Mouse (Mus musculus) c-Kit-positive CD71-negative TER-119-negative erythroid progenitor cells, embryonic 14.5 days (primary cell): ENCODE results near the gene Gpc5.
A peak's percentile ranks its signal among the peaks of the same experiment; 100 is the strongest.
"Not testable (repeated sequence)": the region's sequence is repeated elsewhere in the genome, so short reads cannot be mapped to it uniquely, and the experiment has no call there.

Experiments used
- DNase-seq: peaks from one replicate; pipeline ENCODE4 v3.0.0-alpha.2; 2013; ENCODE audit warnings: low read depth

Gpc5 gene

GRCm38 (mm10) chr14:115092081-115092480 is at the start of gene Gpc5:
Gpc5 (plus strand) TSS chr14:115092215.
- DNase-seq = peak; percentile 74

GRCm38 (mm10) chr14:115042660-115043059 is 49.4 kb upstream of the Gpc5 start:
- DNase-seq = no peak

GRCm38 (mm10) chr14:115044016-115044415 is 48.0 kb upstream of the Gpc5 start:
- DNase-seq = no peak

- no peak for DNase-seq
Measured at GRCm38 (mm10) chr14:115045712-115046111, 46.3 kb upstream of the Gpc5 start.

- no peak for DNase-seq
Measured at GRCm38 (mm10) chr14:115047316-115047715, 44.7 kb upstream of the Gpc5 start.

- no peak for DNase-seq
Measured at GRCm38 (mm10) chr14:115047990-115048862, 43.8 kb upstream of the Gpc5 start.

- DNase-seq = no peak
Measured at GRCm38 (mm10) chr14:115048863-115049566, 43.0 kb upstream of the Gpc5 start.

GRCm38 (mm10) chr14:115049831-115050230 is 42.2 kb upstream of the Gpc5 start:
- no peak for DNase-seq

- no peak for DNase-seq
Measured at GRCm38 (mm10) chr14:115051106-115051760, 40.8 kb upstream of the Gpc5 start.

- no peak for DNase-seq
Measured at GRCm38 (mm10) chr14:115052371-115052770, 39.6 kb upstream of the Gpc5 start.

- DNase-seq = no peak
Measured at GRCm38 (mm10) chr14:115054252-115054651, 37.8 kb upstream of the Gpc5 start.

- DNase-seq = no peak
Measured at GRCm38 (mm10) chr14:115057524-115057923, 34.5 kb upstream of the Gpc5 start.

- not testable (repeated sequence) for DNase-seq
Measured at GRCm38 (mm10) chr14:115066164-115066563, 25.9 kb upstream of the Gpc5 start.

GRCm38 (mm10) chr14:115070534-115070933 is 21.5 kb upstream of the Gpc5 start:
- no peak for DNase-seq

- no peak for DNase-seq
Measured at GRCm38 (mm10) chr14:115077340-115077739, 14.7 kb upstream of the Gpc5 start.

- no peak for DNase-seq
Measured at GRCm38 (mm10) chr14:115078064-115078463, 14.0 kb upstream of the Gpc5 start.

GRCm38 (mm10) chr14:115081728-115082502 is 10.1 kb upstream of the Gpc5 start:
- no peak for DNase-seq

- no peak for DNase-seq
Measured at GRCm38 (mm10) chr14:115090516-115090915, 1.5 kb upstream of the Gpc5 start.

- no peak for DNase-seq
Measured at GRCm38 (mm10) chr14:115092510-115092909, 495 bp downstream of the Gpc5 start.

GRCm38 (mm10) chr14:115092952-115093351 is 937 bp downstream of the Gpc5 start:
- DNase-seq = no peak

- no peak for DNase-seq
Measured at GRCm38 (mm10) chr14:115100617-115101299, 8.7 kb downstream of the Gpc5 start.
